Mouse (Mus musculus): Measurements from ENCODE around the gene Nutf2-ps1.

Nutf2-ps1 gene

GRCm38 (mm10) chr19:53571056-53571455 lies 17.8 kb downstream of the Nutf2-ps1 start:
- no peak for DNase-seq (ENCODE audit: low spot score in 2 of 2)

- DNase-seq (ENCODE audit: low spot score in 2 of 2) = no peak
Measured at GRCm38 (mm10) chr19:53568553-53568952, 20.3 kb downstream of the Nutf2-ps1 start.

- no peak for DNase-seq (ENCODE audit: low spot score in 2 of 2)
Measured at GRCm38 (mm10) chr19:53567864-53568263, 21.0 kb downstream of the Nutf2-ps1 start.

GRCm38 (mm10) chr19:53565565-53566277 lies 23.1 kb downstream of the Nutf2-ps1 start:
- no peak for DNase-seq (ENCODE audit: low spot score in 2 of 2)

- DNase-seq (ENCODE audit: low spot score in 2 of 2) = no peak
Measured at GRCm38 (mm10) chr19:53564174-53564573, 24.7 kb downstream of the Nutf2-ps1 start.

- DNase-seq (ENCODE audit: low spot score in 2 of 2) = no peak
Measured at GRCm38 (mm10) chr19:53560436-53560835, 28.4 kb downstream of the Nutf2-ps1 start.

GRCm38 (mm10) chr19:53557267-53557936 lies 31.5 kb downstream of the Nutf2-ps1 start:
- no peak for DNase-seq (ENCODE audit: low spot score in 2 of 2)

- no peak for DNase-seq (ENCODE audit: low spot score in 2 of 2)
Measured at GRCm38 (mm10) chr19:53556841-53557240, 32.0 kb downstream of the Nutf2-ps1 start.

- no peak for DNase-seq (ENCODE audit: low spot score in 2 of 2)
Measured at GRCm38 (mm10) chr19:53554981-53555616, 33.8 kb downstream of the Nutf2-ps1 start.

GRCm38 (mm10) chr19:53554402-53554801 lies 34.5 kb downstream of the Nutf2-ps1 start:
- DNase-seq (ENCODE audit: low spot score in 2 of 2) = no peak

GRCm38 (mm10) chr19:53552795-53553194 lies 36.1 kb downstream of the Nutf2-ps1 start:
- no peak for DNase-seq (ENCODE audit: low spot score in 2 of 2)

GRCm38 (mm10) chr19:53552216-53552786 lies 36.6 kb downstream of the Nutf2-ps1 start:
- DNase-seq (ENCODE audit: low spot score in 2 of 2) = no peak

- DNase-seq (ENCODE audit: low spot score in 2 of 2) = no peak
Measured at GRCm38 (mm10) chr19:53550972-53551371, 37.9 kb downstream of the Nutf2-ps1 start.

- DNase-seq (ENCODE audit: low spot score in 2 of 2) = no peak
Measured at GRCm38 (mm10) chr19:53547597-53547996, 41.3 kb downstream of the Nutf2-ps1 start.

GRCm38 (mm10) chr19:53544923-53545561 lies 43.8 kb downstream of the Nutf2-ps1 start:
- DNase-seq (ENCODE audit: low spot score in 2 of 2) = no peak

GRCm38 (mm10) chr19:53543602-53544001 lies 45.3 kb downstream of the Nutf2-ps1 start:
- no peak for DNase-seq (ENCODE audit: low spot score in 2 of 2)

- no peak for DNase-seq (ENCODE audit: low spot score in 2 of 2)
Measured at GRCm38 (mm10) chr19:53539296-53539695, 49.6 kb downstream of the Nutf2-ps1 start.

GRCm38 (mm10) chr19:53538796-53539195 lies 50.1 kb downstream of the Nutf2-ps1 start:
- DNase-seq (ENCODE audit: low spot score in 2 of 2) = no peak

All from spleen, postnatal 14 days (tissue).